Mouse (Mus musculus): Measurements from ENCODE around the gene Nxnl2.
"Not testable (repeated sequence)": the region's sequence is repeated elsewhere in the genome, so short reads cannot be mapped to it uniquely, and the experiment has no call there.

GRCm38 (mm10) chr13:51201985-51202843, 31.4 kb downstream of the Nxnl2 start:
- not testable (repeated sequence) for TF ChIP-seq CTCF, POLR2A (IDR thresholded peaks at IDR 0.05; ENCODE audit: extremely low read depth, insufficient read depth, low read length)
